Mouse (Mus musculus): ENCODE results near the gene Dnase2a.
"Not testable (repeated sequence)": the region's sequence is repeated elsewhere in the genome, so short reads cannot be mapped to it uniquely, and the experiment has no call there.

Dnase2a gene

DNA sequence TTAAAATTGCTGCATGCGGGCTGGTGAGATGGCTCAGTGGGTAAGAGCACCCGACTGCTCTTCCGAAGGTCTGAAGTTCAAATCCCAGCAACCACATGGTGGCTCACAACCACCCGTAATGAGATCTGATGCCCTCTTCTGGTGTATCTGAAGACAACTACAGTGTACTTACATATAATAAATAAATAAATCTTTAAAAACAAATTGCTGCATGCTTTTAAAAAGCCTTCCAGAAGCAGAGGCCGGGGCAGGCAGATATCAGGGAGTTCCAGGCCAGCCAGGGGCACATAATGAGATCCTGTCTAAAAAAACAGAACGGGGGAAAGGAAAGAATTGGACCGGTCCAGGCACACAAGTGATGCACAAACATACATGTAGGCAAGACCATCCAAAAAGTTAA lies 381 bp upstream of the Dnase2a start:
- DNase-seq (ENCODE audit: low read depth) = not testable (repeated sequence)

DNA sequence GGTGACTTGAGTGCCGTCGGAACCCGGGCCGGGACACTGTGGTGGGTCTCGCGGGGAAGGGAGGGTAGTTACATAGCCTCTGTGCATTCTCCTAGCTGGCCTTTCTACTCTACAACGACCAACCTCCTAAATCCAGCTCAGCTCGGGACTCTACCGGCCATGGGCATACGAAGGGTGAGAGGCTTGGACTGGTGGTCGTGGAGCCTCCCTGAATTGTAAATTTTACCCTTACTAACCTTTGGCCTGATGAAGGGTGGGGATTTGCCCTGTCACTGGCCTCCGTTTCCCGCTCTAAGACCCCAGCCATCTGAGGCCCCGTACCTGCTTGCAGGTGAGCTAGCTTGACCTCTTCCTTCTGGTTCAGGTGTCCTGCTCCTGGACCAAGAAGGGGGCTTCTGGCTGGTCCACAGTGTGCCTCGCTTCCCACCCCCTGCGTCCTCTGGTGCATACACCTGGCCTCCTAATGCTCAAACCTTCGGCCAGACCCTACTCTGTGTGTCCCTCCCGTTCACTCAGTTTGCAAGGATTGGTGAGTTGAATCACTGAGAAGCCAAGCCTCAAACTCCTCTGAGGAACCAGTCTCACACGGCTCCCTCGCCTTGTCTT lies 905 bp downstream of the Dnase2a start:
- no peak for DNase-seq (ENCODE audit: low read depth)

GRCm38 (mm10) chr8:84909949-84910348 lies 1.6 kb downstream of the Dnase2a start:
- DNase-seq (ENCODE audit: low read depth) = no peak

DNA sequence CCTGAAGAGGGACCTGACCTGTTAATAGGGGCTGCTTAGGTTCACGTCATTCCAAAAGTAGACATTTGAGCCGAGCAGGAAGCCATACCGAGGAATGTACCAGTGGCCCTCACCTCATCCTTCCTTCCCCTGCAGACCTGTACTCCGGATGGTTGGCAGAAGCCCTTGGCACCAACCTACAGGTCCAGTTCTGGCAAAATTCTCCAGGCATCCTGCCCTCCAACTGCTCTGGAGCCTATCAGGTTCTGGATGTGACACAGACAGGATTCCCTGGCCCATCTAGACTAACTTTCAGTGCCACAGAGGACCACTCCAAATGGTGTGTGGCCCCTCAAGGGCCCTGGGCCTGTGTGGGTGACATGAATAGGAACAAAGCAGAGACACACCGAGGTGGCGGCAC lies 2.2 kb downstream of the Dnase2a start:
- no peak for DNase-seq (ENCODE audit: low read depth)

- no peak for DNase-seq (ENCODE audit: low read depth)
Observed at GRCm38 (mm10) chr8:84911854-84912253, 3.5 kb downstream of the Dnase2a start.

DNA sequence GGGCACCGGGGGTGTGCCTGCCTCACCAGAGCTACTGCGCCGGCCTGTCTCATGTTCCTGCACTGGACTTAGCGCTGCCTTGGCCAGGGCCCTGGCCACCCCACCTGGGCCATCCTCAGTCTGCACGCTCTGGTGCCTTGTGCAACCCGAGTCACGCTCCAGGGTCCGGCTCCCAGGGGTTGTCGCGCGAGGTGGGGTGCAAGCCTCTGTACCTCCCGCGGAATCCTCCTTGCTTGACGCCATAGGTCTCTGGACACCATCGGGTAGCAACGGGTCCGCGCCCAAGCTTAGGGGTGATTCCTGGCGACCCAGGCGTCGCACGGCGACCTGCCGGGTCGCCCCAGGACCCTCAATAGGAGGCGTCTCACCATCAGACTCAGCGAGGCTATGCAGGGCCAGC lies 4.0 kb downstream of the Dnase2a start:
- no peak for DNase-seq (ENCODE audit: low read depth)

GRCm38 (mm10) chr8:84912895-84913501 lies 4.6 kb downstream of the Dnase2a start:
- DNase-seq (ENCODE audit: low read depth) = no peak

DNA sequence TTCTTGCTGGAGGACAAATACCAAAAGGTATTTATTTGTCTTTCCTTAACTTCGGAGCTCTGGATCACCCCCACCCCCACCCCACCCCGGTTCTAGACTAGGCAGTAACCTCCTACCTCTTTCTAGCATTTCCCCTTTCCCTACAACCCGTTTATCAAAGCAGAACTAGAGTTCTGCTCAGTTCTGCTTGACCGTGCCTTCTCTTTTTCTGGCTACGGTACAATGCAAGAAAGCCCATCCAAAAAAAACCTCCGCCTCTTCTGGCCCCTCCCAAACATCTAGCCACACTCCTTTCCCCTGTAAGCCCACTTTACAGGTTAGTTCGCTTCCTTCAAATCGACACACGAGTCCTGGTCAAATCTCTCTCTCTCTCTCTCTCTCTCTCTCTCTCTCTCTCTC lies 5.1 kb downstream of the Dnase2a start:
- no peak for DNase-seq (ENCODE audit: low read depth)

GRCm38 (mm10) chr8:84913960-84914359 lies 5.6 kb downstream of the Dnase2a start:
- DNase-seq (ENCODE audit: low read depth) = no peak

DNA sequence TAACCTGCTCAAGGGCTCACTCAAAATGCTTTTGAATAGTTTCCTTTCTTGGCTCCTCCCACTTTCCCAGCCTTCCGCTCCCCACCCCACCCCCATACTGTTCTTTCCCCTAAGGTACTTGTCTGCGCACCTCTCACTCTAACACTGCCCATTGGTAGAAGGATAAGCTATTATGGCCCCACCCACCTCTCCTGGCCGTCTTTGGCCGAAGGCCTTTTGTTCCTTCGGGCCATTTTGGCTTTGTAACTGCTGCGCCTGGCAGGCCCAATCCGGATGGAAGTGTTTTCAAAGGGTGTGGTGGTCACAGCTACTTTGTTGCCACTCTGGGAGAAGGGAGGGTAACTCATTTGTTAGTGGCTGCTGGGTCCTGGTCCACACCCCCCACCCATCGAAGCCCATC lies 6.9 kb downstream of the Dnase2a start:
- DNase-seq (ENCODE audit: low read depth) = no peak

- no peak for DNase-seq (ENCODE audit: low read depth)
Observed at GRCm38 (mm10) chr8:84917781-84918180, 9.4 kb downstream of the Dnase2a start.

DNA sequence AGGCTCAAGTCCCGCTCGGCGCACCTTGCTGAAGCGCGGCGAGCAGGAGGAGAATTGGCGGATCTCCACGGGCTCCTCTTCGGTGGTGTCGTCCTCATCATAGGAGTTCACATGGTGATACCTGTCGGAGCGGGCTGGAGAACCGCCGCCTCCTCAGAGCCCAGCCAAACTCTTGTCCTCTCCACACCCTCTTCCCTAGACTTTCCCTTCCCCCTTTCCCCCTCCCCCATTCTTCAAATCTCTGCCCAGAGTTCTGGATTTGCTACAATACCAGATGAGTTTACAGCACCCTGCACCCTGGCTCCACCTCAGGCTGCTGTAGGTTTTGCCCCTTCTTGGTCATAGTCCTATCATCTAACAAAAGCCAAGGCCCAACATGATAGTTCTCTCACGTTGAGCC lies 10.3 kb downstream of the Dnase2a start:
- no peak for DNase-seq (ENCODE audit: low read depth)

DNA sequence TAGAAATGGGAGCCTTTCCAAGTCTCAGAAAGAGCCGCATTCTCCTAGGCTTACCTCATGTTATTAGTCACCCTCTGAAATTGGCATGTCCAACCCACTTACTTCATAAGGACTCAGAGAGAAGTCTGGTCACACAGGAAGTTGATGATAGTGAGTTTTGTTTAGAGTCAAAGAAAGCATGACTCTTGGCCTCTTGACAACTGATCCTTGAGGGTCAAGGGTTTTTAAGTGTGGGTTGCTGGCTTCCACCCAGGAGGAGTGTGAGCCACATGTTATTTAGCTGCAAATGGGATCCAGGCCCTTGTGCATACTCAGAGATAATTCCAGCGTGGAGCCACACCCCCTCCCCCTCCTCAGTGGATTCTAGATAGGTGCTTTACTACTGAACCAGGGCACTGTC lies 13.2 kb downstream of the Dnase2a start:
- DNase-seq (ENCODE audit: low read depth) = no peak

DNA sequence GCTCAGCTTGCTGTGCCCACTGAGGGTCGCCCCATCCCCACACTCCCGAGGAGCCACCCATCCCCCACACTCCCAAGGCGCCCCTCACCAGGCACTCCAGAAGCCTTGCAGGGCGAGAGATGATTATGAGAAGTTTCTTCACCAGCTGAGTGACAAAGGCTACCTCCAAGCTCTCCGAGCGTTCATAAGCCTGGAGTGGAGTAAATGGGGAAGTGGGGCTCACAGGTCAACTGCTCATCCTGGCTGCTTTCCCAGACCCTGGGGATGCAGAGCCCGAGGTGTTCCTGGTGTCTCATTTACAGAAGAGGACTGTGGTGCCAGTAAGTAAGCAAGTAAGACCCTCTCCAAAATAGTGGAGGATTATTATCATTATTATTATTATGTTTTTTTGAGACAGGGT lies 17.2 kb downstream of the Dnase2a start:
- DNase-seq (ENCODE audit: low read depth) = no peak

DNA sequence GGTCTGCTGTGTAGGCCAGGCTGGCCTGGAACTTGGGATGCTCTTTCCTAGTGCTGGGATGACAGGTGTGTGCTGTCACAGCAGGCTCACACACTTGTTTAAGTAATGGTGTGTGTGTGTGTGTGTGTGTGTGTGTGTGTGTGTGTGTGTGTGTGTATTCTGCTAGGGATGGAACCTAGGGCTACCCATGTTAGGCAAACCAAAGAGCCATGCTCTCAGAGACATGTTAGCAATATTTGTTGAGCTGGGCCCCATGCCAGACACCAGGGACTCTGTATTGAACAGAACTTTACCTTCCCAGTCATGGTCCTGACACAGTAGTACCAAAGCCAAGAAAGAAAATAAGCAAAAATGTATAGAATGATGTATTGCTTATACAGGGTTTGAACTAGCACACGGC lies 19.2 kb downstream of the Dnase2a start:
- no peak for DNase-seq (ENCODE audit: low read depth)

DNA sequence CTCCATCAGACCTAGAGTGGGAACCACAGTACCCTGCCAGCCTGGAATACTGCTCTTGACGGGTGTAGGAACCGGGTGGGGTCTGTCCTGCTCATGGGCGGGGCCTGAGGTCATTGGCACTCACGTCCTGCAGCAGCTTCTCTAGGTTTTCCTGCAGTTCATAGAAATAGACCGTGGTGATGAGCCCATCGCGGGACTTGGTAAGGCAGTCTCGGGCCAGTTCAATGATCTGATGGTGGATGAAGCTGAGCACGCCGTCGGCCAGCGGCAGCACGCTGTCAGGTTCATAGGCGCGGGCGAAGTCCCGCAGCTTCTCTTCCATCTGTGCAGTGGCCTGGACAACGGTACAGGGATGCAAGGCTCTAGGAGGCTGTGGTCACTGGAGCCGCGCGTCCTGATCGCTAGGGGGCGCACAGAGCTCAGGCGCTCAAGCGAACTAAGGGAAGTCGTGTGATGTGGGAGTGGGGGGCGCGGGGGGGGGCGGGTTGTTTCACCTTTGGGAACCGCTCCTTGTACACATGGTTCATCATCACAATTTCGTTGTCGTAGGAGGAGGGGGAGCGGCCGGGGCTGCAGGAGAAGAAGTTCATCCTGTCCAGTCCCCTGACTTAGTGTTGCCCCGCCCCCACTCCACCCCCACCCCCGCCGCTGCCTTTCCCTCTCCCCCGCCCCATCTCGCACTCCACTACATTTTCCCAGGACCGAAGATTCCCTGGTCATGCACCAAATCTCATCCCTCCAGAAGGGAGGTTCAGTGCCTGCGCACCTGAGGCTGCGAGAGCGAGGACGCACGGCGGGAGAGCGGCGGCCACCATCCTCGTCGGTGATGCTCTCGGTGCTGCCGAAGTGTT lies 20.3 kb downstream of the Dnase2a start:
- DNase-seq (ENCODE audit: low read depth) = no peak

- DNase-seq (ENCODE audit: low read depth) = no peak
Observed at GRCm38 (mm10) chr8:84930582-84930981, 22.2 kb downstream of the Dnase2a start.

DNA sequence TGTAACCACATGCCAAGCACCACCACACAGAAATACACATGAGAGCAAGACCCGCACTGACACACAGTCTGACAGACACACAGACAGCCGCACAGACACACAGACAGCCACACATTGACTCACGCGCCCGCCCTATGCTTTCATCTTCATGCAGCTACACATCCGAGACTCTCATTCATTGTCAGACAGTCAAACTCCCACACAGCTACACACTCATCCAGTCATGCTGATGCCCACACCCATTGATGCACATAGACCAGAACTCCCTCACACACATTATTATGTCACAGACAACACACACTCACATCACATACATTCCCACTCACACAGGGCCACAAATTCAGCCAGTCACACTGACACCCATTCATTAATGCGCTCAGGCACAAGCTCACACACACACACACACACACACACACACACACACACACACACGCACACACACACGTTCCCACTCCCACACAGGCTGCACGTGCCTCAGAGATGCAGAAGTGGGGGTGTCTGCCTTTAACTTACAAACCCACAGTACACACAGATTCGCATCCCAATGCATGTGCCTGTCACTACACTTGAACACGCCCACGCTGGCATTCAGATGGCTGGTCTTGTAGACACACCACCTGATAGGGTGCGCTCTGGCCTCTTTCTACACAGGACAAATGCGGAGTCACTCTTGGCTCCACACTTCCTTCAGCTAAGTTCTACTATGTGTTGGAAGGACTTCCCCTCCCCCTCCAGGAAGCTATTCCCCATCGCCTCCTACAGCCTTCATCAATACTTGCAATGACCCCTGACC lies 25.6 kb downstream of the Dnase2a start:
- DNase-seq (ENCODE audit: low read depth) = no peak

DNA sequence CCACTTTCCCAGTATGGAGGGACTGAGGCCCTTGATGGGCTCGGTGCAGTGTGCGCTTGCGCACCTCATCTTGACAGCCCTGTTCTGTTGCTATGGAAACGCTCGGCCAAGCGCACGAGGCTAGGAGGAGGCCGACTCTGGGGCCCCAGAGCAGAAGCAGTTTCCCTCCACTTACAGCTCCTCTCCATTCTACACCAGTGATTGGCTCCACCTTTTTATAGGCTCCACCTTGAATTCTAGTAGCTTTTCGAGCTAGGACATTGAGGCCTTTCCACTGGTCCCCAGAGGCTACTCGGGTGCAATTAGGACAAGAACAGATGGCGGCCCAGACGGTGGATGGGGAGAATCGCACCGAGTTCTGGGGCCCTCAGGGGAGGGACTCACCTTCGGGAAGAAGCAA lies 26.5 kb downstream of the Dnase2a start:
- no peak for DNase-seq (ENCODE audit: low read depth)

GRCm38 (mm10) chr8:84935489-84935888 lies 27.1 kb downstream of the Dnase2a start:
- DNase-seq (ENCODE audit: low read depth) = no peak

DNA sequence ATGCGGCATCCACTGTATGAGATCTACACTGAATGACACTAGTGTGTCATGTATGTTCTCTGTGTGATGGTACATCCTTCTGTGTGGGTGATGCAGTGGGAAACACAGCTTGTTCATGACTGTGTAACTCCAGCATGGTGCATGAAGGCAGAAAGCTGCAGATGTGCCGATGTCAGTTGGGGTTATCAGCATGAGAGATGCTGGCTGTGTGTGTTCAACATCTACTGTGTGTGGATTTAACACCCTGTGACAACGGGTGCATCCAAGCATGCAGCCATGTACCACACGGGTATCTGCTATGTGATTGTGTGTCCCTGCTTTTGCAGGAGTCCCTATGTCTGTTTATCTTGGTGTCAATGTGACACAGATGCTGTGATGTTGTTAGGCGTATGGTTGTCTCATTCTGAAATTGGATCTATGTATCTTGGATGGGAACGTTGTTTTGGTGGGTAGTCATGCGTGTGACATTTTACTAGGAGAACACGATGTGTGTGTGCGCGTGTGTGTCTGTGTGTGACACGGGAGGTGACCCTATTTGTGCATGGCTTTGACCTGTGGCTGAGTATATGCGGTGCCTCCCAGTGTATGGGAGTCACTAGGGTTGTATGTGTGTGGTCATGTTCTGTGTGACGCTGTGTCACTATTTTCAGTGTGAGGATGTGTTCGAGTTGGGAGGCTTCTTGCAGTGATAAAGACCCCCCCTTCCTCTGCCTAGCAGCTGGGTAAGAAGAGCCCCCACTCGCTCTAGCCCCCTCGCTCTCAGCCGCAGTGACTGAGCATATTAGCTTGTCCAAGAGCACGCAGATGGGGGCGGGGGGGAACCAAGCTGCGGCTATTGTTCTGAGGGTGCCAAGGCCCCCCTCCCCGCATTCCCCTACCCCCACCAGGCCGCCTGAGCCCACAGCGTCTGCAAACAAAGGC lies 27.9 kb downstream of the Dnase2a start:
- DNase-seq (ENCODE audit: low read depth) = no peak
